Mouse (Mus musculus): ENCODE data around the gene Capn11.
"Not testable (repeated sequence)": the region's sequence is repeated elsewhere in the genome, so short reads cannot be mapped to it uniquely, and the experiment has no call there.

DNA sequence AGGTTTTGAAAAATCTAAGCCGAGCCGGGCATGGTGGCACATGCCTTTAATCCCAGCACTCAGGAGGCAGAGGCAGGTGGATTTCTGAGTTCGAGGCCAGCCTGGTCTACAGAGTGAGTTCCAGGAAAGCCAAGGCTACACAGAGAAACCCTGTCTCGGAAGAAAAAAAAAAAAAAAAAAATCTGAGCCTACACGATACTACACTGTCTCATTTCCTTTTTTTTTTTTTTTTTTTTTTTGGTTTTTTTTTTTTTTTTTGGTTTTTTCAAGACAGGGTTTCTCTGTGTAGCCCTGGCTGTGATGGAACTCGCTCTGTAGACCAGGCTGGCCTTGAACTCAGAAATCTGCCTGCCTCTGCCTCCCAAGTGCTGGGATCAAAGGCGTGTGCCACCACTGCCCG lies 35.7 kb downstream of the Capn11 start:
- TF ChIP-seq POLR2A (IDR thresholded peaks at IDR 0.05; ENCODE audit: control insufficient read depth, low read depth, low read length); CTCF (IDR thresholded peaks at IDR 0.05; ENCODE audit: control insufficient read depth, insufficient read depth, insufficient replicate concordance, low read depth, low read length): not testable (repeated sequence)
